Mouse (Mus musculus) liver, postnatal 0 days (tissue): ENCODE measurements around the gene Cldnd2.

Experiments used
- CTCF ChIP-seq: sonication (generic); IDR thresholded peaks from 2 replicates; pipeline ENCODE4 v1.5.1; 2016; ENCODE audit warnings: antibody characterized with exemption, low read depth
- EP300 ChIP-seq: IDR thresholded peaks from 2 replicates; pipeline ENCODE4 v1.6.1; 2016; ENCODE audit warnings: antibody characterized with exemption, low read depth, mild to moderate bottlenecking

DNA sequence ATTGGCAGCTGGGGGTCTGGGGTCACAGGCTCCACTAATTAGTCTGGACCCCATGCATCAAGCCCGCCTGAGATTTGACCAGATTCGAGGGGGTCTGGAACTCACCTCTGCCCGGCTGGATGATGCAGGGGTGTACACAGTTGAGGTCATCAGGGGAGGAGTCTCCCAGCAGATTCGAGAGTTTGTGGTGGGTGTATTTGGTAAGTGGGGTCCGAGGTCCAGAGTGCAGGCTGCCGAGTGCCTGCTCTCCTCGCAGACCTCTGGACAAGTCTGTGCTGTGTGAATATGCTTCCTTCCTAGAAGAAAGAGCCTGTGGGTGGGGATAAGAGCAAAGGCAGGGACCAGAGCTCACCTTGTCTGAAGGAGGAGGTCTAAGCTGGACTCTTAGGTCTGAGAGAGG, 23.4 kb downstream of the Cldnd2 start:
- TF ChIP-seq CTCF (no peak), EP300 (no peak)
